Mouse (Mus musculus) brain, embryonic 14.5 days (tissue): Measurements from ENCODE around the gene Lypd3.

Experiments
- CTCF ChIP-seq: fragments of 200-500 bp; IDR thresholded peaks from 2 replicates; pipeline ENCODE4 v1.5.1; 2012; ENCODE audit warnings: inconsistent platforms, mild to moderate bottlenecking, moderate library complexity, borderline replicate concordance; ENCODE audit not compliant: insufficient read depth, insufficient read length; ENCODE audit errors: extremely low read depth
- POLR2A ChIP-seq: fragments of 200-500 bp; IDR thresholded peaks from 2 replicates; pipeline ENCODE4 v1.6.1; 2012; ENCODE audit warnings: mild to moderate bottlenecking, inconsistent platforms, borderline replicate concordance; ENCODE audit not compliant: poor library complexity, insufficient read depth, insufficient read length, severe bottlenecking; ENCODE audit errors: extremely low read depth

DNA sequence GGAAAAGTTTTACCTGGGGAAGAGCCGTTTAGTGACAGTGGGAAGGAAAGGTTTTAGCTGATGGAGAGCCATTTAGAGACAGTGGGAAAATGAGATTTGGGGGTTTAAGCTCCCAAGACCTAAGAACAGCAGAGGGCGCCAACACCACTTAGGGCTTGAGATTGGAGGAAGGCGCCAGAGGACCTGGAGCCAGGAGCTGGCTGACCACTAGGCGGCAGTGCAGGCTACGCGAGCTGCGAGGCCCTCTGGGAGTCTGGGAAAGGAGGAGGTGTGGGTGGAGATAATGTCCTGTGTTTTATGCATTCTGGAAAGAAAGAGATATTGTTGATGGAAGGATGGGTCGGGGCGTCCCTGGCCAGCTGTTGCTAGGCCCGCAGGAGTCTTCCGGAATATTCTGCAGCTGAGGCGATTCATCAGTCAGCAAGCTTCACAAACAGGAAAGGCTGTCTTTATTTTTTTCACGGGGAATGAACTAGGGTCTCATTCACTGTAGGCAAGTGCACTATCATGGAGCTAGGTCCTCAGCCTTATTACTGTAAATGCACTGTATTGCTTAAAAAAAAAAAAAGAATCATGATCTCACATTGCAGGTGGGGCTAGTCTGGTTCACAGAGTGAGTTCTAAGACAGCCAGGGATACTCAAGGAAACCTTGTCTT is 35.3 kb upstream of the Lypd3 start:
- TF ChIP-seq CTCF (peak; percentile 100), POLR2A (no peak)
